Mouse (Mus musculus) embryonic facial prominence, embryonic 14.5 days (tissue): ENCODE measurements around the gene Kcnb1. TPM values are rescaled to one million over a fixed set of nuclear protein-coding genes. Genes with fewer than 3 reads are reported as not detected.
A peak's percentile ranks its signal among the peaks of the same experiment; 100 is the strongest.

ENCODE experiments used
- ATAC-seq: fragments of 200-750 bp; cut with Nextera tagmentation; 2 replicates; pipeline ENCODE4 v1.8.0; 2017; ENCODE audit warnings: low read depth, moderate number of reproducible peaks, moderate TSS enrichment
- DNase-seq: peaks from one replicate; pipeline ENCODE4 v3.0.0-alpha.2; 2015; ENCODE audit warnings: low spot score
- H3K27ac ChIP-seq: fragments of 300-500 bp; sonication (generic); replicated peaks from 2 replicates; pipeline ENCODE4 v1.5.1; 2014; ENCODE audit warnings: low read depth, mild to moderate bottlenecking, low read length, moderate library complexity
- H3K27me3 ChIP-seq: fragments of 300-500 bp; sonication (generic); replicated peaks from 2 replicates; pipeline ENCODE4 v1.6.1; 2014; ENCODE audit warnings: low read length; ENCODE audit not compliant: control insufficient read depth, insufficient read depth
- H3K36me3 ChIP-seq: fragments of 300-500 bp; sonication (generic); 2 replicates; pipeline ENCODE4 v1.6.1; 2014; ENCODE audit warnings: low read length, mixed read lengths; ENCODE audit not compliant: control insufficient read depth, insufficient read depth
- H3K4me1 ChIP-seq: fragments of 300-500 bp; sonication (generic); 2 replicates; pipeline ENCODE4 v1.6.1; 2014; ENCODE audit warnings: antibody characterized with exemption, low read length; ENCODE audit not compliant: control insufficient read depth, insufficient read depth
- H3K4me2 ChIP-seq: fragments of 300-500 bp; sonication (generic); 2 replicates; pipeline ENCODE4 v1.6.1; 2014; ENCODE audit warnings: low read depth, mild to moderate bottlenecking, low read length, moderate library complexity, mixed read lengths
- H3K4me3 ChIP-seq: fragments of 300-500 bp; sonication (generic); 2 replicates; pipeline ENCODE4 v1.5.1; 2014; ENCODE audit warnings: low read depth, mild to moderate bottlenecking, low read length
- H3K9ac ChIP-seq: fragments of 300-500 bp; sonication (generic); 2 replicates; pipeline ENCODE4 v1.6.1; 2014; ENCODE audit warnings: low read depth, mild to moderate bottlenecking, low read length, moderate library complexity, mixed read lengths
- H3K9me3 ChIP-seq: fragments of 300-500 bp; sonication (generic); 2 replicates; pipeline ENCODE4 v1.6.1; 2016; ENCODE audit warnings: low read length; ENCODE audit not compliant: control insufficient read depth
- WGBS: fragments of 180-500 bp; shearing (Covaris S2); extraction: QIAGEN DNeasy Blood & Tissue Kit; methylation state at CpG from one replicate; pipeline ENCODE4 v1.1.7; 2014; 5-methylcytosine and 5-hydroxymethylcytosine counted together
- polyA plus RNA-seq: library from polyadenylated mRNA; unstranded; fragments of >200 nt; fragmentation: Nextera tagmentation; extraction: Ambion mirVana; gene quantifications from 2 replicates; pipeline ENCODE4 v1.2.1, GENCODE M21; 2014

Kcnb1 gene
- polyA plus RNA-seq, 1 experiment from 2014 or later, result 1.7 TPM

- H3K9me3 ChIP-seq, result no peaks in the 10 kb centered on the region
- H3K27me3 ChIP-seq, result no peaks in the 10 kb centered on the region
- ATAC-seq (no peak), DNase-seq (no peak)
- H3K4me1 ChIP-seq, result peaks cover 16% of the 10 kb centered on the region; the same call in 1 of the 2 replicates
- H3K36me3 ChIP-seq, result no peaks in the 10 kb centered on the region
- WGBS, result 84% methylated on average over 2 of the region's 2 CpGs
- H3K4me2 ChIP-seq, result no peak overlapping the region
- H3K4me3 ChIP-seq, result no peak overlapping the region
- H3K27ac ChIP-seq, result no peak overlapping the region
- no peak overlapping the region for H3K9ac ChIP-seq
These were observed 113.2 kb downstream of the Kcnb1 start for GRCm38 (mm10) chr2:167076759-167077158.

- no peaks in the 10 kb centered on the region for H3K27me3 ChIP-seq
- DNase-seq (no peak), ATAC-seq (no peak)
- H3K4me2 ChIP-seq, result no peak overlapping the region
- peaks cover 16% of the 10 kb centered on the region; the same call in 1 of the 2 replicates for H3K4me1 ChIP-seq
- no peak overlapping the region for H3K27ac ChIP-seq
- H3K9ac ChIP-seq, result no peak overlapping the region
- 88% methylated on average over 4 of the region's 4 CpGs for WGBS
- H3K4me3 ChIP-seq, result no peak overlapping the region
- H3K9me3 ChIP-seq, result no peaks in the 10 kb centered on the region
- no peaks in the 10 kb centered on the region for H3K36me3 ChIP-seq
These were observed 113.6 kb downstream of the Kcnb1 start for GRCm38 (mm10) chr2:167076352-167076751.

- no peak for ATAC-seq
These were observed 115.4 kb downstream of the Kcnb1 start for GRCm38 (mm10) chr2:167074587-167074986.

GRCm38 (mm10) chr2:167071641-167072601 is 118.0 kb downstream of the Kcnb1 start:
- H3K36me3 ChIP-seq, result no peaks in the 10 kb centered on the region
- H3K4me2 ChIP-seq, result peak overlapping the region; percentile 57
- H3K27ac ChIP-seq, result no peak overlapping the region; the same call in 1 of the 2 replicates
- 8% methylated on average over 21 of the region's 22 CpGs for WGBS
- no peaks in the 10 kb centered on the region for H3K9me3 ChIP-seq
- no peaks in the 10 kb centered on the region for H3K4me1 ChIP-seq
- H3K4me3 ChIP-seq, result peak overlapping the region; percentile 47
- peak; percentile 97 for DNase-seq
- no peaks in the 10 kb centered on the region for H3K27me3 ChIP-seq
- peak; percentile 97 for ATAC-seq
- peak overlapping the region; percentile 58 for H3K9ac ChIP-seq

More at GRCm38 (mm10) chr2:167074587-167074986, 115.4 kb downstream of the Kcnb1 start:
- Histone ChIP-seq H3K9ac (no peak overlapping the region), H3K9me3 (no peaks in the 10 kb centered on the region), H3K4me3 (no peak overlapping the region), H3K27me3 (no peaks in the 10 kb centered on the region), H3K36me3 (no peaks in the 10 kb centered on the region), H3K4me2 (no peak overlapping the region), H3K27ac (no peak overlapping the region), H3K4me1 (peaks cover 12% of the 10 kb centered on the region; the same call in 1 of the 2 replicates)
- no peak for DNase-seq
- 83% methylated on average over 5 of the region's 5 CpGs for WGBS

- Histone ChIP-seq H3K9ac (peak overlapping the region; percentile 58), H3K4me2 (peak overlapping the region; percentile 57), H3K9me3 (no peaks in the 10 kb centered on the region), H3K27ac (no peak overlapping the region; the same call in 1 of the 2 replicates), H3K4me1 (no peaks in the 10 kb centered on the region), H3K4me3 (peak overlapping the region; percentile 47), H3K36me3 (peaks cover under 1% of the 10 kb centered on the region; the same call in 1 of the 2 replicates), H3K27me3 (no peaks in the 10 kb centered on the region)
- ATAC-seq (no peak), DNase-seq (no peak)
- 18% methylated on average over 12 of the region's 12 CpGs for WGBS
These were observed 118.7 kb downstream of the Kcnb1 start for GRCm38 (mm10) chr2:167071266-167071640.

GRCm38 (mm10) chr2:167070341-167070740 is 119.6 kb downstream of the Kcnb1 start:
- Histone ChIP-seq H3K4me3 (no peak overlapping the region), H3K9ac (no peak overlapping the region), H3K36me3 (peaks cover 9% of the 10 kb centered on the region), H3K4me2 (no peak overlapping the region), H3K4me1 (no peaks in the 10 kb centered on the region), H3K9me3 (no peaks in the 10 kb centered on the region), H3K27me3 (no peaks in the 10 kb centered on the region), H3K27ac (no peak overlapping the region)
- ATAC-seq, result no peak
- peak; percentile 51 for DNase-seq
- 55% methylated on average over 6 of the region's 6 CpGs for WGBS

GRCm38 (mm10) chr2:167067575-167067974 is 122.4 kb downstream of the Kcnb1 start:
- no peak overlapping the region for H3K9ac ChIP-seq
- H3K4me2 ChIP-seq, result no peak overlapping the region
- no peak for ATAC-seq
- no peaks in the 10 kb centered on the region for H3K27me3 ChIP-seq
- no peaks in the 10 kb centered on the region for H3K9me3 ChIP-seq
- H3K27ac ChIP-seq, result no peak overlapping the region
- 44% methylated on average over 6 of the region's 6 CpGs for WGBS
- no peak for DNase-seq
- no peak overlapping the region for H3K4me3 ChIP-seq
- H3K36me3 ChIP-seq, result peaks cover 24% of the 10 kb centered on the region
- no peaks in the 10 kb centered on the region; the same call in 1 of the 2 replicates for H3K4me1 ChIP-seq

GRCm38 (mm10) chr2:167066528-167067516 is 123.1 kb downstream of the Kcnb1 start:
- no peak for ATAC-seq
- H3K27ac ChIP-seq, result 0 out of 2 replicates have a peak overlapping the region, but pooled peaks have one; percentile 1
- H3K36me3 ChIP-seq, result peaks cover 24% of the 10 kb centered on the region
- 27% methylated on average over 6 of the region's 6 CpGs for WGBS
- no peak overlapping the region for H3K9ac ChIP-seq
- no peaks in the 10 kb centered on the region for H3K9me3 ChIP-seq
- H3K4me1 ChIP-seq, result peaks cover under 1% of the 10 kb centered on the region
- H3K27me3 ChIP-seq, result no peaks in the 10 kb centered on the region
- no peak for DNase-seq
- H3K4me3 ChIP-seq, result no peak overlapping the region
- no peak overlapping the region for H3K4me2 ChIP-seq
